Mouse (Mus musculus) MEL (cell line): ENCODE measurements around the gene Asb17. TPM values are rescaled to one million over a fixed set of nuclear protein-coding genes. Genes with fewer than 3 reads are reported as not detected.
"Not testable (repeated sequence)": the region's sequence is repeated elsewhere in the genome, so short reads cannot be mapped to it uniquely, and the experiment has no call there.

Source experiments
- DNase-seq: peaks from one replicate; pipeline ENCODE4 v3.0.0; 2011; ENCODE audit warnings: low read depth, low spot score
- H3K27ac ChIP-seq: 2 replicates; pipeline ENCODE4 v1.5.1; 2012; ENCODE audit warnings: low read depth, mild to moderate bottlenecking, control low read depth, low read length, moderate library complexity; ENCODE audit not compliant: control insufficient read depth
- H3K27me3 ChIP-seq, 2 experiments: fragments of 150-350 bp in 1 of 2; sonication (generic) in 1 of 2; 2 replicates each; pipeline ENCODE4 v1.6.1; 2012; ENCODE audit warnings: low read length in 2 of 2, mild to moderate bottlenecking in 2 of 2, improper control_type of control experiment in 1 of 2, moderate library complexity in 1 of 2; ENCODE audit not compliant: insufficient read depth in 2 of 2, control insufficient read depth in 1 of 2
- H3K36me3 ChIP-seq, 2 experiments: 2 replicates each; pipeline ENCODE4 v1.6.1; 2012 to 2014; ENCODE audit warnings: low read length in 2 of 2, improper control_type of control experiment in 1 of 2, inconsistent platforms in 1 of 2, mild to moderate bottlenecking in 1 of 2; ENCODE audit not compliant: insufficient read depth in 2 of 2, control insufficient read depth in 1 of 2
- H3K4me1 ChIP-seq, 2 experiments: fragments of 150-350 bp in 1 of 2; sonication (generic) in 1 of 2; 2 replicates each; pipeline ENCODE4 v1.6.1; 2012; ENCODE audit warnings: low read length in 2 of 2, improper control_type of control experiment in 1 of 2, mild to moderate bottlenecking in 1 of 2; ENCODE audit not compliant: insufficient read depth in 2 of 2, control insufficient read depth in 1 of 2
- H3K4me3 ChIP-seq, 2 experiments: fragments of 150-350 bp in 1 of 2; sonication (generic) in 1 of 2; 2 replicates each; pipeline ENCODE4 v1.5.1; 2012; ENCODE audit warnings: low read depth in 2 of 2, low read length in 2 of 2, mild to moderate bottlenecking in 2 of 2, moderate library complexity in 2 of 2, control low read depth in 1 of 2, improper control_type of control experiment in 1 of 2; ENCODE audit not compliant: control insufficient read depth in 1 of 2, insufficient read depth in 1 of 2
- H3K79me2 ChIP-seq: 2 replicates; pipeline ENCODE4 v1.6.1; 2012; ENCODE audit warnings: mild to moderate bottlenecking, low read length, moderate library complexity; ENCODE audit not compliant: control insufficient read depth, poor library complexity, insufficient read depth
- H3K9ac ChIP-seq: 2 replicates; pipeline ENCODE4 v1.6.1; 2012; ENCODE audit warnings: low read depth, mild to moderate bottlenecking, control low read depth, low read length, moderate library complexity; ENCODE audit not compliant: control insufficient read depth, poor library complexity, severe bottlenecking
- H3K9me3 ChIP-seq: fragments of 150-350 bp; sonication (generic); replicated peaks from 2 replicates; pipeline ENCODE4 v1.6.1; 2012; ENCODE audit warnings: mild to moderate bottlenecking, low read length, improper control_type of control experiment, moderate library complexity; ENCODE audit not compliant: insufficient read depth
- CHD1 ChIP-seq: IDR thresholded peaks from 2 replicates; pipeline ENCODE4 v1.6.1; 2012; ENCODE audit warnings: low read depth, mild to moderate bottlenecking, inconsistent platforms, low read length, improper control_type of control experiment
- E2F4 ChIP-seq: IDR thresholded peaks from 2 replicates; pipeline ENCODE4 v1.6.1; 2011; ENCODE audit warnings: low read depth, low read length, improper control_type of control experiment, borderline replicate concordance
- EP300 ChIP-seq, 2 experiments: IDR thresholded peaks; 2 replicates each; pipeline ENCODE4 v1.6.1; 2011; ENCODE audit warnings: improper control_type of control experiment in 2 of 2, low read length in 2 of 2, low read depth in 1 of 2, mild to moderate bottlenecking in 1 of 2
- GABPA ChIP-seq: IDR thresholded peaks from 2 replicates; pipeline ENCODE4 v1.6.1; 2012; ENCODE audit warnings: low read depth, mild to moderate bottlenecking, inconsistent platforms, low read length, improper control_type of control experiment, moderate library complexity
- GATA1 ChIP-seq: IDR thresholded peaks from 2 replicates; pipeline ENCODE4 v1.6.1; 2011; ENCODE audit warnings: low read depth, low read length, improper control_type of control experiment
- HCFC1 ChIP-seq: IDR thresholded peaks from 2 replicates; pipeline ENCODE4 v1.6.1; 2012; ENCODE audit warnings: low read depth, mild to moderate bottlenecking, inconsistent platforms, low read length, improper control_type of control experiment, moderate library complexity
- JUND ChIP-seq: IDR thresholded peaks from 2 replicates; pipeline ENCODE4 v1.6.1; 2011; ENCODE audit warnings: low read depth, mild to moderate bottlenecking, improper control_type of control experiment, low read length
- MAZ ChIP-seq: IDR thresholded peaks from 2 replicates; pipeline ENCODE4 v1.6.1; 2012; ENCODE audit warnings: low read depth, mild to moderate bottlenecking, inconsistent platforms, low read length, improper control_type of control experiment
- MEF2A ChIP-seq: IDR thresholded peaks from 2 replicates; pipeline ENCODE4 v1.6.1; 2014; ENCODE audit warnings: low read depth, mild to moderate bottlenecking, inconsistent platforms, low read length, improper control_type of control experiment; ENCODE audit not compliant: poor library complexity, insufficient replicate concordance, severe bottlenecking; ENCODE audit errors: extremely low read depth
- MXI1 ChIP-seq: IDR thresholded peaks from 2 replicates; pipeline ENCODE4 v1.6.1; 2011; ENCODE audit warnings: mild to moderate bottlenecking, low read depth, low read length, improper control_type of control experiment
- NELFE ChIP-seq: IDR thresholded peaks from 2 replicates; pipeline ENCODE4 v1.6.1; 2011; ENCODE audit warnings: low read depth, low read length, improper control_type of control experiment
- NRF1 ChIP-seq: IDR thresholded peaks from 2 replicates; pipeline ENCODE4 v1.6.1; 2014; ENCODE audit warnings: low read depth, mild to moderate bottlenecking, inconsistent platforms, low read length, improper control_type of control experiment, moderate library complexity; ENCODE audit not compliant: poor library complexity, insufficient read depth, severe bottlenecking
- POLR2AphosphoS2 ChIP-seq: IDR thresholded peaks from 2 replicates; pipeline ENCODE4 v1.6.1; 2011; ENCODE audit warnings: low read length, improper control_type of control experiment
- RAD21 ChIP-seq: IDR thresholded peaks from 2 replicates; pipeline ENCODE4 v1.6.1; 2011; ENCODE audit warnings: mild to moderate bottlenecking, low read depth, low read length, improper control_type of control experiment
- RCOR1 ChIP-seq: IDR thresholded peaks from 2 replicates; pipeline ENCODE4 v1.6.1; 2012; ENCODE audit warnings: low read depth, mild to moderate bottlenecking, inconsistent platforms, low read length, improper control_type of control experiment
- SIN3A ChIP-seq: IDR thresholded peaks from 2 replicates; pipeline ENCODE4 v1.6.1; 2012; ENCODE audit warnings: low read length, improper control_type of control experiment, inconsistent platforms
- SMC3 ChIP-seq: IDR thresholded peaks from 2 replicates; pipeline ENCODE4 v1.6.1; 2011; ENCODE audit warnings: low read depth, low read length, improper control_type of control experiment
- TBP ChIP-seq: IDR thresholded peaks from 2 replicates; pipeline ENCODE4 v1.8.0; 2011; ENCODE audit warnings: low read depth, low read length, improper control_type of control experiment
- USF1 ChIP-seq: IDR thresholded peaks from 2 replicates; pipeline ENCODE4 v1.6.1; 2014; ENCODE audit warnings: low read depth, mild to moderate bottlenecking, inconsistent platforms, low read length, improper control_type of control experiment, moderate library complexity
- USF2 ChIP-seq, 2 experiments: IDR thresholded peaks; 2 replicates each; pipeline ENCODE4 v1.6.1; 2011 to 2012; ENCODE audit warnings: improper control_type of control experiment in 2 of 2, low read length in 2 of 2, borderline replicate concordance in 1 of 2, inconsistent platforms in 1 of 2, low read depth in 1 of 2, mild to moderate bottlenecking in 1 of 2; ENCODE audit not compliant: insufficient read depth in 1 of 2
- ZC3H11A ChIP-seq: IDR thresholded peaks from 2 replicates; pipeline ENCODE4 v1.6.1; 2012; ENCODE audit warnings: low read depth, mild to moderate bottlenecking, inconsistent platforms, low read length, improper control_type of control experiment
- ZMIZ1 ChIP-seq: IDR thresholded peaks from 2 replicates; pipeline ENCODE4 v1.6.1; 2012; ENCODE audit warnings: low read depth, mild to moderate bottlenecking, inconsistent platforms, low read length, improper control_type of control experiment, moderate library complexity
- polyA plus RNA-seq, 2 experiments: library from polyadenylated mRNA; stranded (reverse) in 1 of 2; unstranded in 1 of 2; fragments of >175 nt in 1 of 2; fragments of >200 nt in 1 of 2; gene quantifications; 2 replicates each; pipeline versions ENCODE4 v1.2.1 to v1.2.4; 2012; ENCODE audit warnings: low replicate concordance in 2 of 2, low read depth in 1 of 2; ENCODE audit not compliant: insufficient read length in 2 of 2, insufficient read depth in 1 of 2, missing spikeins in 1 of 2
- total RNA-seq: library from RNA; depleted of rRNA; stranded (reverse); fragments of 300-350 nt; gene quantifications from 2 replicates; pipeline ENCODE4 v1.2.3, GENCODE M21; 2012

Gene Asb17
- total and polyA plus RNA-seq, 3 experiments, result 5.7 to 9.7 TPM; not detected in 1

DNA sequence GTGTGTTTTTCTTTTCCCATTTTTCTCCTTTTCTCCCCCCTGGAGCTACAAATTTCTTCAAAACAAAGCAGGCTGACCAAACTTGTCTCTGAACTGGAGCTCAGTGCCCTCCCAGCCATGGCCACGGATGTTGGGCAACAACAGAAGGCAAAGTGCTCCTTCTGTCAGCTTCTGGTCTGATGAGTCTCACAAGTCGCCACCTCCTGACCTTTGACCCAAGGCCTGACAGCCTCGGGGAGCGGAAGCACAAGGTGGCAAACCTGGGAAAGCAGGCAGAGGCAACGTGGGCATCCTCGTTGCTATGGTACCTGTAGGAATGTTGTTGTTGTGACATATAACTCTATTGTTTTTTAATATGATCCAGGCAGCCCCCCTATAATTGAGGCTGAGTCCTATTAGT lies 17.4 kb upstream of the Asb17 start:
- TF ChIP-seq ZMIZ1, result no peak
- TF ChIP-seq, all 39 proteins: peak for 0
- no peak overlapping the region for H3K4me3 ChIP-seq
- H3K9ac ChIP-seq, result no peak overlapping the region
- no peaks in the 10 kb centered on the region for H3K27me3 ChIP-seq
- H3K9me3 ChIP-seq, result no peaks in the 10 kb centered on the region
- no peak overlapping the region for H3K27ac ChIP-seq
- H3K4me1 ChIP-seq, result peaks cover 7 to 16% of the 10 kb centered on the region in 2 experiments; a peak in 3 of 4 replicates
- H3K79me2 ChIP-seq, result no peaks in the 10 kb centered on the region
- DNase-seq, result no peak
- H3K36me3 ChIP-seq, result peaks cover 0 to 7% of the 10 kb centered on the region in 2 experiments; a peak in 2 of 4 replicates

DNA sequence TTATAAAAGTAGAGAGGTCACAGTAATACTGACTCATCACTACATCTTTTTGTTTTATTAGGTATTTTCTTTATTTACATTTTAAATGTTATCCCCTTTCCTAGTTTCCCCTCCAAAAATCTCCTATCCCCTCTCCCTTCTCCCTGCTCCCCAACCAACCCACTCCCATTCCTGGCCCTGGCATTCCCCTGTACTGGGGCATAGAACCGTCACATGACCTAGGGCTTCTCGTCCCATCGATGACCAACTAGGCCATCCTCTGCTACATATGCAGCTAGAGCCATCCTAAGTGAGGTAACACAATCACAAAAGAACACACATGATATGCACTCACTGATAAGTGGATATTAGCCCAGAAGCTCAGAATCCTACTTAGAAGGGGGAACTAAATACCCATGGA lies 14.2 kb upstream of the Asb17 start:
- peaks cover 6 to 27% of the 10 kb centered on the region in 2 experiments; a peak in 3 of 4 replicates for H3K4me1 ChIP-seq
- H3K9me3 ChIP-seq, H3K79me2 ChIP-seq, H3K9ac ChIP-seq, H3K4me3 ChIP-seq, H3K27me3 ChIP-seq, DNase-seq, H3K27ac ChIP-seq: not testable (repeated sequence)
- H3K36me3 ChIP-seq, result peaks cover 0 to 10% of the 10 kb centered on the region in 2 experiments; a peak in 2 of 4 replicates
- TF ChIP-seq EP300 (IDR thresholded peaks at IDR 0.05; ENCODE audit: low read depth in 1 of 2, low read length in 2 of 2), result 0 out of 4 replicates have a peak, but pooled peaks of 1 of the 2 experiments have one; percentile 11
- TF ChIP-seq USF1, result peak; percentile 57; the same call in 1 of the 2 replicates

DNA sequence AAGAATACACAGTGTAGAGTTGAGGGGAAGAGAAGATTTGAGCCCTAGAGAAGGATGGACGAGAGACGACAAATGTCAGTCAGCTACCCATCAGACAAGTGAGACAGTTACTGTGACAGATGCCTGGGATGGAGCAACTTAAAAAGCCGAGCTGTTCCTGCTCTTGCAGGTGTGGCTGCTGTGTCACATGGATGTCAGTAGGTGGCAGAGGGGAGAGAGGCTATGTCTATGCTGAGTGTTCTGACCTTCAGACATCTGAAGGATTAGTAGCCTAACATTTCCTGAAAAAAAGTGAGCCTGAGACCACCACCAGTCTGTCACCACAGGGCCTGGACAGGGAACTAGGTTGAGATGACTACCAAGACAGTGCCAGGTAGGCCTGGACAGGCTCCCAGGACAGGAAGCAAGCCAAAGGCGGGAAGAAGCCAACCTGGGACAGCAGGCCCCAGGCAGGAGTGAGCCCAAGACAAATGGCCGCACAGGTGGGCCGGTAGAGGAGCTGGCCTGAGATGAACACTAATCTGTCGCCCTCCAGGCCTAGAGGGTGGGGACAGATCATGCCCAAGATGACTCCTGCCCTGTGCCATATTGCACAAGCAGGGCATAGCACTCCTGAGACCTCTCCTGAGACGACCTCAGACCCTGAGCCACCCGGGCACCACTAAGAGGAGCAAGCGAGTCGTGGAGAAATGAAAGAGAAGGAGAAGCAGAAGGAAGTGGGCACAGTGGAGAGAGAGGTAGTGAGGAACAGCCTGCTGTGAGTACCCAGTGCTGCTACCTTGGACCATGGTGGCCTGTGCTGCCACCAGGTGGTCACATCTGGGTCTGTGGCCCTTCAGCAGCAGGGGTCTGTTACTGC lies 12.8 kb upstream of the Asb17 start:
- DNase-seq, result peak; percentile 83
- H3K27me3 ChIP-seq, result no peaks in the 10 kb centered on the region
- H3K4me1 ChIP-seq, result peaks cover 3 to 30% of the 10 kb centered on the region in 2 experiments; a peak in 3 of 4 replicates
- H3K27ac ChIP-seq, result peak overlapping the region; percentile 48
- H3K4me3 ChIP-seq, result peak overlapping the region; percentile 37 to 38; a peak in 2 of 4 replicates
- H3K9me3 ChIP-seq, result no peaks in the 10 kb centered on the region
- no peaks in the 10 kb centered on the region for H3K79me2 ChIP-seq
- H3K36me3 ChIP-seq, result peaks cover 0 to 17% of the 10 kb centered on the region in 2 experiments; a peak in 2 of 4 replicates
- H3K9ac ChIP-seq, result peak overlapping the region; percentile 62
- TF ChIP-seq GATA1 (0 out of 2 replicates have a peak, but pooled peaks have one; percentile 3), MXI1 (peak; percentile 25; the same call in 1 of the 2 replicates), POLR2AphosphoS2 (no peak), RCOR1 (no peak), TBP (no peak), RAD21 (peak; percentile 88), SIN3A (peak; percentile 18; the same call in 1 of the 2 replicates), ZC3H11A (peak; percentile 90), E2F4 (no peak), MAZ (0 out of 2 replicates have a peak, but pooled peaks have one; percentile 18), USF2 (IDR thresholded peaks at IDR 0.05; ENCODE audit: borderline replicate concordance in 1 of 2, insufficient read depth in 1 of 2, low read depth in 1 of 2, low read length in 2 of 2) (no peak), GABPA (no peak), NELFE (no peak; the same call in 1 of the 2 replicates), SMC3 (peak; percentile 88), JUND (no peak), NRF1 (no peak), CHD1 (no peak), HCFC1 (0 out of 2 replicates have a peak, but pooled peaks have one; percentile 8), MEF2A (no peak)
